Mouse (Mus musculus) liver, postnatal 0 days (tissue): Measurements from ENCODE around the gene Lrmda.

Experiments
- CTCF ChIP-seq: sonication (generic); IDR thresholded peaks from 2 replicates; pipeline ENCODE4 v1.5.1; 2016; ENCODE audit warnings: antibody characterized with exemption, low read depth
- EP300 ChIP-seq: IDR thresholded peaks from 2 replicates; pipeline ENCODE4 v1.6.1; 2016; ENCODE audit warnings: antibody characterized with exemption, low read depth, mild to moderate bottlenecking

DNA sequence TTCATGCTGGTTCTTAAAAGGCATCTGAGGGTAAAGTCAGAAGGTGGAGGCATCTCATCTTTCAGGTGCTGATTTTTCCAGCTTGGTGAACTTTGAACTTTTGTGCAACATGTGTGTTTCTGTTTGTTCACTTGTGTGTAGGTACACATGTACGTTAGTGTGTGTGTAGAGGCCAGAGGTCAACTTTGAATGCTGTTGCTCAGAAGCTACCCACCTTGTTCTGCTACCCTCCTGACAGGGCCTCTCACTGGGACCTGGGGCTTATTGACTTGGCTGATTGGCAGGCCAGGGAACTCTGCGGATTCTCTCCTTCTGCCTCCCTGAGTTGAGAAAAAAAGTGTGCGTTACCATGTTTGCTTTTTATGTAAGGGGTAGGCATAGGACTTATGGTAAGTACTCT lies 203.1 kb downstream of the Lrmda start:
- TF ChIP-seq EP300 (no peak), CTCF (no peak)
